Mouse (Mus musculus) liver, embryonic 15.5 days (tissue): ENCODE measurements at regions not wholly inside any gene's neighbourhood (a gene's known extent, or its start where the extent isn't known, plus 50 kb on each side); places are given as distances from the start of the nearest gene placed in this dataset.

Experiments
- ATAC-seq: fragments of 200-750 bp; cut with Nextera tagmentation; 2 replicates; pipeline ENCODE4 v1.8.0; 2017; ENCODE audit warnings: moderate number of reproducible peaks, mild to moderate bottlenecking, moderate library complexity; ENCODE audit not compliant: insufficient read depth
- H3K27ac ChIP-seq: fragments of 300-500 bp; sonication (generic); replicated peaks from 2 replicates; pipeline ENCODE4 v1.5.1; 2015; ENCODE audit warnings: mild to moderate bottlenecking, inconsistent platforms
- H3K27me3 ChIP-seq: fragments of 300-500 bp; sonication (generic); 2 replicates; pipeline ENCODE4 v1.6.1; 2015; ENCODE audit warnings: mild to moderate bottlenecking, inconsistent platforms
- H3K36me3 ChIP-seq: fragments of 300-500 bp; sonication (generic); replicated peaks from 2 replicates; pipeline ENCODE4 v1.6.1; 2015; ENCODE audit warnings: moderate library complexity, mild to moderate bottlenecking, inconsistent platforms
- H3K4me1 ChIP-seq: fragments of 300-500 bp; sonication (generic); replicated peaks from 2 replicates; pipeline ENCODE4 v1.6.1; 2015; ENCODE audit warnings: inconsistent platforms
- H3K4me2 ChIP-seq: fragments of 300-500 bp; sonication (generic); 2 replicates; pipeline ENCODE4 v1.6.1; 2015; ENCODE audit warnings: moderate library complexity, mild to moderate bottlenecking, inconsistent platforms
- H3K4me3 ChIP-seq: fragments of 300-500 bp; sonication (generic); replicated peaks from 2 replicates; pipeline ENCODE4 v1.5.1; 2015; ENCODE audit warnings: mild to moderate bottlenecking, inconsistent platforms
- H3K9ac ChIP-seq: fragments of 300-500 bp; sonication (generic); 2 replicates; pipeline ENCODE4 v1.6.1; 2015; ENCODE audit warnings: moderate library complexity, mild to moderate bottlenecking, inconsistent platforms
- H3K9me3 ChIP-seq: fragments of 300-500 bp; sonication (generic); replicated peaks from 2 replicates; pipeline ENCODE4 v1.6.1; 2016; ENCODE audit warnings: inconsistent platforms
- WGBS: fragments of 180-500 bp; shearing (Covaris S2); methylation state at CpG from one replicate; pipeline ENCODE4 v1.1.7; 2015; ENCODE audit warnings: mixed read lengths; ENCODE audit not compliant: insufficient replicate concordance; 5-methylcytosine and 5-hydroxymethylcytosine counted together

- Histone ChIP-seq H3K4me1 (no peaks in the 10 kb centered on the region), H3K27ac (no peak overlapping the region), H3K36me3 (no peaks in the 10 kb centered on the region), H3K9me3 (no peaks in the 10 kb centered on the region), H3K4me2 (no peak overlapping the region), H3K4me3 (no peak overlapping the region), H3K27me3 (no peaks in the 10 kb centered on the region), H3K9ac (no peak overlapping the region)
- no peak for ATAC-seq
These were observed 171.6 kb upstream of the Clec14a start for GRCm38 (mm10) chr12:58440666-58441065.

- no peak overlapping the region for H3K4me3 ChIP-seq
- no peak overlapping the region for H3K27ac ChIP-seq
- H3K9me3 ChIP-seq = no peaks in the 10 kb centered on the region
- no peak overlapping the region for H3K4me2 ChIP-seq
- H3K36me3 ChIP-seq = no peaks in the 10 kb centered on the region
- WGBS = 52% methylated on average over 6 of the region's 6 CpGs
- H3K4me1 ChIP-seq = no peaks in the 10 kb centered on the region
- no peaks in the 10 kb centered on the region for H3K27me3 ChIP-seq
- ATAC-seq = no peak
- no peak overlapping the region for H3K9ac ChIP-seq
These were observed 167.9 kb upstream of the Clec14a start for GRCm38 (mm10) chr12:58437031-58437430.

GRCm38 (mm10) chr12:58434504-58434903 is 165.4 kb upstream of the Clec14a start:
- no peak overlapping the region for H3K9ac ChIP-seq
- 48% methylated on average over 5 of the region's 5 CpGs for WGBS

GRCm38 (mm10) chr12:58429929-58430328 is 160.8 kb upstream of the Clec14a start:
- Histone ChIP-seq H3K9me3 (no peaks in the 10 kb centered on the region), H3K36me3 (no peaks in the 10 kb centered on the region), H3K27me3 (no peaks in the 10 kb centered on the region), H3K4me1 (no peaks in the 10 kb centered on the region), H3K4me2 (no peak overlapping the region), H3K9ac (no peak overlapping the region), H3K4me3 (no peak overlapping the region), H3K27ac (no peak overlapping the region)
- WGBS = 62% methylated on average over 5 of the region's 5 CpGs
- ATAC-seq = no peak

More at GRCm38 (mm10) chr12:58434504-58434903, 165.4 kb upstream of the Clec14a start:
- Histone ChIP-seq H3K4me1 (no peaks in the 10 kb centered on the region), H3K9me3 (no peaks in the 10 kb centered on the region), H3K36me3 (no peaks in the 10 kb centered on the region), H3K4me3 (no peak overlapping the region), H3K27me3 (no peaks in the 10 kb centered on the region), H3K27ac (no peak overlapping the region), H3K4me2 (no peak overlapping the region)
- ATAC-seq = no peak

- no peaks in the 10 kb centered on the region for H3K27me3 ChIP-seq
- H3K36me3 ChIP-seq = no peaks in the 10 kb centered on the region
- no peaks in the 10 kb centered on the region for H3K4me1 ChIP-seq
- H3K9ac ChIP-seq = no peak overlapping the region
- 73% methylated on average over 6 of the region's 6 CpGs for WGBS
- H3K4me2 ChIP-seq = no peak overlapping the region
- no peak overlapping the region for H3K27ac ChIP-seq
- ATAC-seq = no peak
- H3K9me3 ChIP-seq = no peaks in the 10 kb centered on the region
- H3K4me3 ChIP-seq = no peak overlapping the region
These were observed 157.7 kb upstream of the Clec14a start for GRCm38 (mm10) chr12:58426758-58427157.

GRCm38 (mm10) chr12:58425961-58426360 is 156.9 kb upstream of the Clec14a start:
- 50% methylated on average over 4 of the region's 4 CpGs for WGBS

GRCm38 (mm10) chr12:58423581-58423980 is 154.5 kb upstream of the Clec14a start:
- no peaks in the 10 kb centered on the region for H3K9me3 ChIP-seq
- H3K27me3 ChIP-seq = no peaks in the 10 kb centered on the region
- no peaks in the 10 kb centered on the region for H3K36me3 ChIP-seq
- H3K4me3 ChIP-seq = no peak overlapping the region
- no peaks in the 10 kb centered on the region for H3K4me1 ChIP-seq
- ATAC-seq = no peak
- no peak overlapping the region for H3K27ac ChIP-seq
- no peak overlapping the region for H3K4me2 ChIP-seq
- H3K9ac ChIP-seq = no peak overlapping the region
- 30% methylated on average over 1 of the region's 1 CpGs for WGBS

More at GRCm38 (mm10) chr12:58425961-58426360, 156.9 kb upstream of the Clec14a start:
- H3K9ac ChIP-seq = no peak overlapping the region
- no peak overlapping the region for H3K4me2 ChIP-seq
- H3K9me3 ChIP-seq = no peaks in the 10 kb centered on the region
- H3K27me3 ChIP-seq = no peaks in the 10 kb centered on the region
- no peak overlapping the region for H3K27ac ChIP-seq
- no peak overlapping the region for H3K4me3 ChIP-seq
- ATAC-seq = no peak
- no peaks in the 10 kb centered on the region for H3K36me3 ChIP-seq
- no peaks in the 10 kb centered on the region for H3K4me1 ChIP-seq

GRCm38 (mm10) chr12:58401904-58402303 is 132.8 kb upstream of the Clec14a start:
- Histone ChIP-seq H3K4me1 (no peaks in the 10 kb centered on the region), H3K27ac (no peak overlapping the region), H3K4me3 (no peak overlapping the region), H3K9ac (no peak overlapping the region), H3K36me3 (no peaks in the 10 kb centered on the region), H3K4me2 (no peak overlapping the region), H3K27me3 (no peaks in the 10 kb centered on the region), H3K9me3 (no peaks in the 10 kb centered on the region)
- WGBS = 43% methylated on average over 3 of the region's 3 CpGs
- ATAC-seq = no peak

GRCm38 (mm10) chr12:58360258-58360657 is 91.2 kb upstream of the Clec14a start:
- Histone ChIP-seq H3K36me3 (no peaks in the 10 kb centered on the region), H3K4me3 (no peak overlapping the region), H3K9me3 (no peaks in the 10 kb centered on the region), H3K4me1 (no peaks in the 10 kb centered on the region), H3K9ac (no peak overlapping the region), H3K27me3 (no peaks in the 10 kb centered on the region), H3K4me2 (no peak overlapping the region), H3K27ac (no peak overlapping the region)
- ATAC-seq = no peak
- 45% methylated on average over 4 of the region's 4 CpGs for WGBS

- Histone ChIP-seq H3K4me3 (no peak overlapping the region), H3K4me1 (no peaks in the 10 kb centered on the region), H3K9ac (no peak overlapping the region), H3K36me3 (no peaks in the 10 kb centered on the region), H3K27ac (no peak overlapping the region), H3K27me3 (no peaks in the 10 kb centered on the region), H3K4me2 (no peak overlapping the region), H3K9me3 (no peaks in the 10 kb centered on the region)
- no peak for ATAC-seq
These were observed 65.1 kb upstream of the Clec14a start for GRCm38 (mm10) chr12:58334163-58334562.

GRCm38 (mm10) chr12:58329913-58330312 is 60.8 kb upstream of the Clec14a start:
- no peak overlapping the region for H3K9ac ChIP-seq
- H3K27ac ChIP-seq = no peak overlapping the region
- H3K27me3 ChIP-seq = no peaks in the 10 kb centered on the region
- 71% methylated on average over 2 of the region's 2 CpGs for whole genome bisulfite sequencing
- ATAC-seq = no peak
- H3K4me2 ChIP-seq = no peak overlapping the region
- H3K4me3 ChIP-seq = no peak overlapping the region
- no peaks in the 10 kb centered on the region for H3K9me3 ChIP-seq
- H3K4me1 ChIP-seq = no peaks in the 10 kb centered on the region
- H3K36me3 ChIP-seq = no peaks in the 10 kb centered on the region

- H3K9me3 ChIP-seq = no peaks in the 10 kb centered on the region
- H3K4me1 ChIP-seq = no peaks in the 10 kb centered on the region
- 23% methylated on average over 3 of the region's 3 CpGs for WGBS
- no peak overlapping the region for H3K9ac ChIP-seq
- 0 out of 2 replicates have a peak, but pooled peaks have one; percentile 22 for ATAC-seq
- H3K4me3 ChIP-seq = no peak overlapping the region
- no peaks in the 10 kb centered on the region for H3K36me3 ChIP-seq
- H3K4me2 ChIP-seq = no peak overlapping the region
- H3K27ac ChIP-seq = no peak overlapping the region
- no peaks in the 10 kb centered on the region for H3K27me3 ChIP-seq
These were observed 54.9 kb upstream of the Clec14a start for GRCm38 (mm10) chr12:58323953-58324352.
